Mouse (Mus musculus) stomach, embryonic 14.5 days (tissue): ENCODE data around the gene Cep104. TPM values are rescaled to one million over a fixed set of nuclear protein-coding genes. Genes with fewer than 3 reads are reported as not detected.

Experiments used
- ATAC-seq: fragments of 200-750 bp; cut with Nextera tagmentation; 2 replicates; pipeline ENCODE4 v1.8.0; 2017; ENCODE audit warnings: low read depth, moderate TSS enrichment; ENCODE audit not compliant: insufficient number of reproducible peaks, insufficient read depth, low FRiP score
- H3K27ac ChIP-seq: fragments of 300-500 bp; sonication (generic); 2 replicates; pipeline ENCODE4 v1.5.1; 2014; ENCODE audit warnings: mild to moderate bottlenecking, low read length, moderate library complexity, mixed read lengths
- H3K27me3 ChIP-seq: fragments of 300-500 bp; sonication (generic); 2 replicates; pipeline ENCODE4 v1.6.1; 2014; ENCODE audit warnings: low read length, control low read depth, mixed read lengths; ENCODE audit not compliant: control insufficient read depth, insufficient read depth
- H3K36me3 ChIP-seq: fragments of 300-500 bp; sonication (generic); 2 replicates; pipeline ENCODE4 v1.6.1; 2014; ENCODE audit warnings: mild to moderate bottlenecking, control low read depth, low read length, moderate library complexity, mixed read lengths; ENCODE audit not compliant: control insufficient read depth, insufficient read depth
- H3K4me1 ChIP-seq: fragments of 300-500 bp; sonication (generic); 2 replicates; pipeline ENCODE4 v1.6.1; 2014; ENCODE audit warnings: low read length, control low read depth, mixed read lengths; ENCODE audit not compliant: control insufficient read depth, insufficient read depth
- H3K4me2 ChIP-seq: fragments of 300-500 bp; sonication (generic); replicated peaks from 2 replicates; pipeline ENCODE4 v1.6.1; 2014; ENCODE audit warnings: low read depth, low read length, control low read depth
- H3K4me3 ChIP-seq: fragments of 300-500 bp; sonication (generic); 2 replicates; pipeline ENCODE4 v1.5.1; 2014; ENCODE audit warnings: low read depth, low read length, control low read depth
- H3K9ac ChIP-seq: fragments of 300-500 bp; sonication (generic); replicated peaks from 2 replicates; pipeline ENCODE4 v1.6.1; 2014; ENCODE audit warnings: low read depth, mild to moderate bottlenecking, control low read depth, low read length, moderate library complexity, mixed read lengths
- H3K9me3 ChIP-seq: fragments of 300-500 bp; sonication (generic); 2 replicates; pipeline ENCODE4 v1.6.1; 2016; ENCODE audit warnings: low read depth, low read length, control low read depth; ENCODE audit not compliant: control insufficient read depth
- WGBS: fragments of 180-500 bp; shearing (Covaris S2); extraction: QIAGEN DNeasy Blood & Tissue Kit; methylation state at CpG from one replicate; pipeline ENCODE4 v1.1.7; 2014; 5-methylcytosine and 5-hydroxymethylcytosine counted together
- polyA plus RNA-seq: library from polyadenylated mRNA; unstranded; fragments of >200 nt; fragmentation: Nextera tagmentation; extraction: Ambion mirVana; gene quantifications from 2 replicates; pipeline ENCODE4 v1.2.1, GENCODE M21; 2014

Gene Cep104
- polyA plus RNA-seq, 1 experiment from 2014 or later: 16.9 TPM

GRCm38 (mm10) chr4:154042577-154042976 is 67.6 kb downstream of the Cep104 start, which contains the start of gene Ccdc27:
Gene Ccdc27, minus strand, starts transcription at chr4:154042677.
- 84% methylated on average over 9 of the region's 9 CpGs for WGBS
- Histone ChIP-seq H3K36me3 (no peaks in the 10 kb centered on the region), H3K9ac (no peak within 1 kb of the TSS), H3K27ac (no peak within 1 kb of the TSS), H3K4me2 (no peak within 1 kb of the TSS), H3K4me1 (no peaks in the 10 kb centered on the region), H3K4me3 (no peak within 1 kb of the TSS), H3K27me3 (no peaks in the 10 kb centered on the region), H3K9me3 (no peaks in the 10 kb centered on the region)
- ATAC-seq: no peak

DNA sequence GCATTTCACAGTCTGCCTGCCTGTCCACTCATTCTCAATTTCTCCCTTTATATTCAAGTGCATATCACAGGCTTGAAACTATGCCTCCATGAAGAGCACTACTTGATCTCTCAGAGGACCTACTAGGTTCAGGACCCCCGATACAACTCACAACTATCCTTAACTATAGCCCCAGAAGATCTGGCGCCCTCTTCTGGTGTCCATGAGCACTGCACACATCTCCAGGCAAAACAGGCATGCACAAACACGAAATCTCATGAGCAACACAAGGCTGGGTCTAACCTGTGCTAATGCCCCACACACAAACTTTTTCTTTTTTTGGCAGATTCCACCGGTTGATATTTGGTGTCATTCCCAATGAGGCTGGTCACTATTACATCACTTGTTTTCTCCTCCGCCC is 70.8 kb downstream of the Cep104 start:
- Histone ChIP-seq H3K4me1 (no peaks in the 10 kb centered on the region), H3K9ac (no peak overlapping the region), H3K4me3 (no peak overlapping the region), H3K27me3 (no peaks in the 10 kb centered on the region), H3K9me3 (no peaks in the 10 kb centered on the region), H3K27ac (no peak overlapping the region), H3K36me3 (no peaks in the 10 kb centered on the region), H3K4me2 (no peak overlapping the region)
- ATAC-seq: no peak
- WGBS: 67% methylated on average over 5 of the region's 5 CpGs

DNA sequence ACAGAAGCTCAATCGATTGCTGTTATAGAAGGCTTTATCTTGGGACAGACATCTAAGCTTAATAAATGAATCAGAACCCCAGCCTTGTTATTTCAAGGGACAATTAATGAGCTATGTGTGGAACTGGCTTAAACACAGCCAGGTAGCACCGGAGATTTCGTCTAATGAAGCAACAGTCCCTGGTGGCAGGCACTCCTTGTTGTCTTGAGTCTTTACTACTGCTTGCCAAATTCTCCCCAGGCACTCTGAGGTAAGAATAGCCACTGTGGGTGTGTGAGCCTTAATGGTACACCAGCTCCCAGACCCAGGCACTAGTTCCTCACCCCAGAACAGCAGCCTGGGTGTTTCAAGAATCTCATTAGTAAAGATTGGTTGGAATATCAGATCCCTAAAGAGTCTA is 76.4 kb downstream of the Cep104 start:
- Histone ChIP-seq H3K4me1 (no peaks in the 10 kb centered on the region), H3K36me3 (no peaks in the 10 kb centered on the region), H3K27ac (no peak overlapping the region), H3K9ac (no peak overlapping the region), H3K4me2 (no peak overlapping the region), H3K9me3 (no peaks in the 10 kb centered on the region), H3K27me3 (no peaks in the 10 kb centered on the region), H3K4me3 (no peak overlapping the region)
- WGBS: 88% methylated on average over 3 of the region's 3 CpGs
- ATAC-seq: no peak

DNA sequence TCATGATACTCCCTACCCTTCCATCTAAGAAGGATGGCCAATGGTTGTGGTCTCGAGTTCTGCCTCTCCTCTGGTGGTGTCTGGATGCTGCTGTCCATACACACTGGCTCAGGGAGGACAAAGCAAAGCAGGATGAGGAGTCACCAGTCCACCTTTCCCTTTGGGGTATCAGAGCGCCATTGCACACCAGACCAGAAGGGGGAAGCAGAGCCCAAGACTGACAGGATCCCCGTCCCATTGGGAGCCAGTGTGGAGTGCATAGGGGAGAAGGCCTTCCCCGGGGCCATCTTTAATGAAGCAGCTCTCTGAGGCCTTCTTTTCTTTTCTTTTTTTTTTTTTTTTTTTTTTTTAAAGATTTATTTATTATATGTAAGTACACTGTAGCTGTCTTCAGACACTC is 78.1 kb downstream of the Cep104 start:
- WGBS: 62% methylated on average over 4 of the region's 4 CpGs
- Histone ChIP-seq H3K9ac (no peak overlapping the region), H3K9me3 (no peaks in the 10 kb centered on the region), H3K36me3 (no peaks in the 10 kb centered on the region), H3K4me3 (no peak overlapping the region), H3K4me2 (no peak overlapping the region), H3K4me1 (no peaks in the 10 kb centered on the region), H3K27me3 (no peaks in the 10 kb centered on the region), H3K27ac (no peak overlapping the region)
- ATAC-seq: no peak

GRCm38 (mm10) chr4:154055482-154055881 is 80.5 kb downstream of the Cep104 start:
- Histone ChIP-seq H3K9me3 (no peaks in the 10 kb centered on the region), H3K4me3 (no peak overlapping the region), H3K9ac (no peak overlapping the region), H3K36me3 (no peaks in the 10 kb centered on the region), H3K4me1 (no peaks in the 10 kb centered on the region), H3K4me2 (no peak overlapping the region), H3K27me3 (no peaks in the 10 kb centered on the region), H3K27ac (no peak overlapping the region)
- 84% methylated on average over 7 of the region's 7 CpGs for WGBS
- ATAC-seq: no peak

GRCm38 (mm10) chr4:154056046-154056445 is 81.1 kb downstream of the Cep104 start:
- H3K4me1 ChIP-seq: no peaks in the 10 kb centered on the region
- no peak overlapping the region for H3K4me3 ChIP-seq
- H3K9me3 ChIP-seq: no peaks in the 10 kb centered on the region
- H3K4me2 ChIP-seq: no peak overlapping the region
- no peaks in the 10 kb centered on the region for H3K27me3 ChIP-seq
- no peak for ATAC-seq
- H3K9ac ChIP-seq: no peak overlapping the region
- no peak overlapping the region for H3K27ac ChIP-seq
- WGBS: 64% methylated on average over 2 of the region's 2 CpGs
- no peaks in the 10 kb centered on the region for H3K36me3 ChIP-seq

- Histone ChIP-seq H3K4me1 (no peaks in the 10 kb centered on the region), H3K36me3 (no peaks in the 10 kb centered on the region), H3K4me3 (no peak overlapping the region), H3K9ac (no peak overlapping the region), H3K27ac (no peak overlapping the region), H3K27me3 (no peaks in the 10 kb centered on the region), H3K9me3 (no peaks in the 10 kb centered on the region), H3K4me2 (no peak overlapping the region)
- WGBS: 42% methylated on average over 2 of the region's 2 CpGs
- ATAC-seq: no peak
Observed at GRCm38 (mm10) chr4:154056661-154057060, 81.7 kb downstream of the Cep104 start.

DNA sequence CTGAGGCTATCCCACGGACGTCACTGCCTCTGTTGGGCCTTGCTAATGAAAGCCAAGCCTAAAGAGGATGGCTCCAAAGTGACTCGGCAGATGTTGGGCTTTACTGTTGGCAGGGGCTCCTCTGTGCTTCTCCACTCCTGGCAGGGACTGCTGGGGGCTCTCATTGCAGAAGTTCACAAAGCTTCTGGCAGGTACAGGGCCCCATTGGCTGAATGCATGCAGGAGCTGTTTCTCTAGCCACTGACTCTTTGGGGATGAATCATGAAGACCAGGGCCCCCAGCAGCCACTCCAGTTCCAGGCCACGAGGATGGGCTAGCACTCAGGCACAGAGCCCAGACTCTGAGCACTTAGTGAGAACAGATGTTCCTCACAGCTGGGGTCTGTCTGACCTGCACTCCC is 82.7 kb downstream of the Cep104 start:
- H3K27ac ChIP-seq: no peak overlapping the region
- ATAC-seq: no peak
- no peak overlapping the region for H3K9ac ChIP-seq
- 53% methylated on average over 4 of the region's 4 CpGs for WGBS
- no peak overlapping the region for H3K4me3 ChIP-seq
- H3K4me2 ChIP-seq: no peak overlapping the region
- no peaks in the 10 kb centered on the region for H3K9me3 ChIP-seq
- H3K36me3 ChIP-seq: no peaks in the 10 kb centered on the region
- H3K4me1 ChIP-seq: no peaks in the 10 kb centered on the region
- H3K27me3 ChIP-seq: no peaks in the 10 kb centered on the region
